Mouse (Mus musculus) forebrain, embryonic 12.5 days (tissue): ENCODE results near the gene Tceanc2. TPM values are rescaled to one million over a fixed set of nuclear protein-coding genes. Genes with fewer than 3 reads are reported as not detected.

Experiments used
- ATAC-seq: fragments of 200-750 bp; cut with Nextera tagmentation; 2 replicates; pipeline ENCODE4 v1.8.0; 2017; ENCODE audit warnings: moderate TSS enrichment; ENCODE audit not compliant: low FRiP score
- H3K27ac ChIP-seq: fragments of 300-500 bp; sonication (generic); 2 replicates; pipeline ENCODE4 v1.5.1; 2016; ENCODE audit warnings: mild to moderate bottlenecking
- H3K27me3 ChIP-seq: fragments of 300-500 bp; sonication (generic); 2 replicates; pipeline ENCODE4 v1.6.1; 2016; ENCODE audit warnings: mild to moderate bottlenecking
- H3K36me3 ChIP-seq: fragments of 300-500 bp; sonication (generic); replicated peaks from 2 replicates; pipeline ENCODE4 v1.6.1; 2016; ENCODE audit warnings: mild to moderate bottlenecking
- H3K4me1 ChIP-seq: fragments of 300-500 bp; sonication (generic); 2 replicates; pipeline ENCODE4 v1.6.1; 2016
- H3K4me2 ChIP-seq: fragments of 300-500 bp; sonication (generic); 2 replicates; pipeline ENCODE4 v1.6.1; 2016; ENCODE audit warnings: mild to moderate bottlenecking, moderate library complexity
- H3K4me3 ChIP-seq: fragments of 300-500 bp; sonication (generic); replicated peaks from 2 replicates; pipeline ENCODE4 v1.5.1; 2016; ENCODE audit warnings: mild to moderate bottlenecking
- H3K9ac ChIP-seq: fragments of 300-500 bp; sonication (generic); 2 replicates; pipeline ENCODE4 v1.6.1; 2016; ENCODE audit warnings: mild to moderate bottlenecking
- H3K9me3 ChIP-seq: fragments of 300-500 bp; sonication (generic); 2 replicates; pipeline ENCODE4 v1.6.1; 2016
- WGBS: fragments of 180-500 bp; shearing (Covaris S2); methylation state at CpG from one replicate; pipeline ENCODE4 v1.1.7; 2016; 5-methylcytosine and 5-hydroxymethylcytosine counted together
- polyA plus RNA-seq: library from polyadenylated mRNA; unstranded; fragments of >200 nt; fragmentation: Nextera tagmentation; extraction: Ambion mirVana; gene quantifications from 2 replicates; pipeline ENCODE4 v1.2.1, GENCODE M21; 2016

Tceanc2 gene
- polyA plus RNA-seq, 1 experiment from 2014 or later = 26.5 TPM

GRCm38 (mm10) chr4:107203001-107203400, 24.1 kb upstream of the Tceanc2 start:
- H3K9me3 ChIP-seq = no peaks in the 10 kb centered on the region
- 93% methylated on average over 7 of the region's 7 CpGs for WGBS
- no peak overlapping the region for H3K9ac ChIP-seq
- no peak overlapping the region for H3K27ac ChIP-seq
- no peak overlapping the region for H3K4me3 ChIP-seq
- ATAC-seq = no peak
- no peaks in the 10 kb centered on the region for H3K4me1 ChIP-seq
- H3K4me2 ChIP-seq = no peak overlapping the region
- H3K27me3 ChIP-seq = no peaks in the 10 kb centered on the region
- H3K36me3 ChIP-seq = peaks cover 88% of the 10 kb centered on the region

GRCm38 (mm10) chr4:107201779-107202178, 22.9 kb upstream of the Tceanc2 start:
- no peaks in the 10 kb centered on the region for H3K9me3 ChIP-seq
- H3K4me2 ChIP-seq = no peak overlapping the region
- H3K4me1 ChIP-seq = no peaks in the 10 kb centered on the region
- H3K4me3 ChIP-seq = no peak overlapping the region
- 96% methylated on average over 3 of the region's 3 CpGs for WGBS
- no peak for ATAC-seq
- H3K27me3 ChIP-seq = no peaks in the 10 kb centered on the region
- peaks cover 90% of the 10 kb centered on the region for H3K36me3 ChIP-seq
- H3K27ac ChIP-seq = no peak overlapping the region
- no peak overlapping the region for H3K9ac ChIP-seq

GRCm38 (mm10) chr4:107198072-107198471, 19.2 kb upstream of the Tceanc2 start:
- WGBS = 95% methylated on average over 5 of the region's 5 CpGs

GRCm38 (mm10) chr4:107196454-107196853, 17.5 kb upstream of the Tceanc2 start:
- Histone ChIP-seq H3K9ac (no peak overlapping the region), H3K27me3 (no peaks in the 10 kb centered on the region), H3K4me3 (no peak overlapping the region), H3K9me3 (no peaks in the 10 kb centered on the region), H3K4me2 (no peak overlapping the region), H3K27ac (no peak overlapping the region), H3K36me3 (peaks cover 83% of the 10 kb centered on the region), H3K4me1 (no peaks in the 10 kb centered on the region)
- no peak for ATAC-seq
- WGBS = 93% methylated on average over 2 of the region's 2 CpGs

More at GRCm38 (mm10) chr4:107198072-107198471, 19.2 kb upstream of the Tceanc2 start:
- H3K4me3 ChIP-seq = no peak overlapping the region
- H3K27me3 ChIP-seq = no peaks in the 10 kb centered on the region
- no peaks in the 10 kb centered on the region for H3K4me1 ChIP-seq
- no peaks in the 10 kb centered on the region for H3K9me3 ChIP-seq
- no peak for ATAC-seq
- H3K27ac ChIP-seq = no peak overlapping the region
- H3K4me2 ChIP-seq = no peak overlapping the region
- no peak overlapping the region for H3K9ac ChIP-seq
- H3K36me3 ChIP-seq = peaks cover 87% of the 10 kb centered on the region

- WGBS = 98% methylated on average over 3 of the region's 3 CpGs
- no peak overlapping the region for H3K4me3 ChIP-seq
- ATAC-seq = no peak
- no peaks in the 10 kb centered on the region for H3K27me3 ChIP-seq
- H3K36me3 ChIP-seq = peaks cover 80% of the 10 kb centered on the region
- H3K4me1 ChIP-seq = no peaks in the 10 kb centered on the region
- no peak overlapping the region for H3K4me2 ChIP-seq
- H3K9me3 ChIP-seq = no peaks in the 10 kb centered on the region
- H3K27ac ChIP-seq = no peak overlapping the region
- no peak overlapping the region for H3K9ac ChIP-seq
Observed at GRCm38 (mm10) chr4:107193841-107194240, 14.9 kb upstream of the Tceanc2 start.

GRCm38 (mm10) chr4:107185703-107186102, 6.8 kb upstream of the Tceanc2 start:
- no peaks in the 10 kb centered on the region for H3K27me3 ChIP-seq
- WGBS = 77% methylated on average over 3 of the region's 3 CpGs
- H3K27ac ChIP-seq = no peak overlapping the region
- no peak overlapping the region for H3K4me3 ChIP-seq
- peaks cover 14% of the 10 kb centered on the region for H3K4me1 ChIP-seq
- ATAC-seq = no peak
- no peak overlapping the region for H3K9ac ChIP-seq
- peaks cover 43% of the 10 kb centered on the region for H3K36me3 ChIP-seq
- no peaks in the 10 kb centered on the region for H3K9me3 ChIP-seq
- H3K4me2 ChIP-seq = no peak overlapping the region

- Histone ChIP-seq H3K9me3 (no peaks in the 10 kb centered on the region), H3K27ac (no peak overlapping the region), H3K27me3 (no peaks in the 10 kb centered on the region), H3K4me3 (no peak overlapping the region), H3K4me2 (no peak overlapping the region), H3K36me3 (peaks cover 21% of the 10 kb centered on the region), H3K4me1 (peaks cover 23% of the 10 kb centered on the region), H3K9ac (no peak overlapping the region)
- WGBS = 93% methylated on average over 4 of the region's 4 CpGs
- ATAC-seq = no peak
Observed at GRCm38 (mm10) chr4:107183203-107183602, 4.3 kb upstream of the Tceanc2 start.

GRCm38 (mm10) chr4:107182796-107183195, 3.9 kb upstream of the Tceanc2 start:
- WGBS = 73% methylated on average over 2 of the region's 2 CpGs
- Histone ChIP-seq H3K36me3 (peaks cover 18% of the 10 kb centered on the region), H3K9me3 (no peaks in the 10 kb centered on the region), H3K4me3 (no peak overlapping the region), H3K4me2 (no peak overlapping the region), H3K27ac (no peak overlapping the region), H3K4me1 (peaks cover 25% of the 10 kb centered on the region), H3K27me3 (no peaks in the 10 kb centered on the region), H3K9ac (no peak overlapping the region)
- no peak for ATAC-seq

GRCm38 (mm10) chr4:107181866-107182265, 3.0 kb upstream of the Tceanc2 start:
- Histone ChIP-seq H3K27me3 (no peaks in the 10 kb centered on the region), H3K4me2 (no peak overlapping the region), H3K4me3 (no peak overlapping the region), H3K9ac (no peak overlapping the region), H3K27ac (no peak overlapping the region), H3K9me3 (no peaks in the 10 kb centered on the region), H3K36me3 (peaks cover 10% of the 10 kb centered on the region), H3K4me1 (peaks cover 34% of the 10 kb centered on the region)
- 86% methylated on average over 6 of the region's 6 CpGs for WGBS
- ATAC-seq = no peak

- Histone ChIP-seq H3K9me3 (no peaks in the 10 kb centered on the region), H3K27me3 (no peaks in the 10 kb centered on the region), H3K4me2 (no peak overlapping the region), H3K9ac (no peak overlapping the region), H3K4me1 (peaks cover 37% of the 10 kb centered on the region), H3K27ac (no peak overlapping the region), H3K4me3 (no peak overlapping the region), H3K36me3 (0 out of 2 replicates have a peak, but pooled peaks cover 3% of the 10 kb centered on the region)
- no peak for ATAC-seq
Observed at GRCm38 (mm10) chr4:107180746-107181145, 1.8 kb upstream of the Tceanc2 start.

GRCm38 (mm10) chr4:107179561-107179960, 645 bp upstream of the Tceanc2 start:
- peaks cover 14% of the 10 kb centered on the region for H3K36me3 ChIP-seq
- WGBS = 9% methylated on average over 8 of the region's 8 CpGs
- peaks cover 37% of the 10 kb centered on the region for H3K4me1 ChIP-seq
- peak overlapping the region; percentile 97 for H3K27ac ChIP-seq
- H3K4me3 ChIP-seq = peak overlapping the region; percentile 94
- no peaks in the 10 kb centered on the region for H3K27me3 ChIP-seq
- H3K9me3 ChIP-seq = no peaks in the 10 kb centered on the region
- ATAC-seq = no peak
- H3K9ac ChIP-seq = peak overlapping the region; percentile 84
- peak overlapping the region; percentile 67 for H3K4me2 ChIP-seq

GRCm38 (mm10) chr4:107178182-107178829, 610 bp downstream of the Tceanc2 start, which contains the start of gene Tmem59:
Gene Tmem59 (plus strand): TSS chr4:107178399.
- peak within 1 kb of the TSS; percentile 73 for H3K4me2 ChIP-seq
- H3K36me3 ChIP-seq = peaks cover 24% of the 10 kb centered on the region
- peak; percentile 94 for ATAC-seq
- H3K4me3 ChIP-seq = peak within 1 kb of the TSS; percentile 94
- H3K27ac ChIP-seq = peak within 1 kb of the TSS; percentile 97
- WGBS = under 1% methylated on average over 48 of the region's 49 CpGs
- peaks cover 37% of the 10 kb centered on the region for H3K4me1 ChIP-seq
- H3K9me3 ChIP-seq = no peaks in the 10 kb centered on the region
- peak within 1 kb of the TSS; percentile 84 for H3K9ac ChIP-seq
- no peaks in the 10 kb centered on the region for H3K27me3 ChIP-seq

- H3K9ac ChIP-seq = peak overlapping the region; percentile 84
- H3K27ac ChIP-seq = peak overlapping the region; percentile 97; the same call in 1 of the 2 replicates
- peak overlapping the region; percentile 94 for H3K4me3 ChIP-seq
- 57% methylated on average over 11 of the region's 11 CpGs for WGBS
- peaks cover 31% of the 10 kb centered on the region for H3K4me1 ChIP-seq
- peak overlapping the region; percentile 73 for H3K4me2 ChIP-seq
- no peaks in the 10 kb centered on the region for H3K9me3 ChIP-seq
- no peak for ATAC-seq
- no peaks in the 10 kb centered on the region for H3K27me3 ChIP-seq
- H3K36me3 ChIP-seq = peaks cover 29% of the 10 kb centered on the region
Observed at GRCm38 (mm10) chr4:107177506-107177905, 1.4 kb downstream of the Tceanc2 start.
